7 mouse cellular contexts compared by ENCODE assay signal in genomic region chr11:88718050-88718765, GRCm38 (mm10). TPM values are rescaled to one million over a fixed set of nuclear protein-coding genes. Genes with fewer than 3 reads are reported as not detected.
DNase-seq lines count a peak whose midpoint lies in the region; ATAC-seq lines count a peak whose summit lies in the region.

TSS of gene Msi2 (minus strand) at chr11:88718513.

- no peaks in the 10 kb centered on the region for H3K36me3 ChIP-seq in intestine, embryonic 15.5 days
- H3K36me3 ChIP-seq in midbrain, embryonic 11.5 days (ENCODE audit: control insufficient read depth, insufficient read depth, low read length) = no peaks in the 10 kb centered on the region

- H3K27ac ChIP-seq in intestine, embryonic 15.5 days = peak within 1 kb of the TSS; percentile 87
- H3K27ac ChIP-seq in midbrain, embryonic 11.5 days (ENCODE audit: low read depth, low read length) = peak within 1 kb of the TSS; percentile 92

- no peaks in the 10 kb centered on the region for H3K27me3 ChIP-seq in intestine, embryonic 15.5 days (replicated peaks)
- no peaks in the 10 kb centered on the region for H3K27me3 ChIP-seq in midbrain, embryonic 11.5 days (ENCODE audit: control insufficient read depth, insufficient read depth, low read length)

- peak within 1 kb of the TSS; percentile 97 for H3K9ac ChIP-seq in intestine, embryonic 15.5 days
- H3K9ac ChIP-seq in midbrain, embryonic 11.5 days (ENCODE audit: low read length) = peak within 1 kb of the TSS; percentile 100

- peak; percentile 88 to 90 for DNase-seq in adrenal gland, adult 18-20 months (ENCODE audit: low spot score in 2 of 2)
- peak; percentile 97 for DNase-seq in embryo, embryonic 11 days
- DNase-seq in gastrocnemius, postnatal 25 days = peak; percentile 92
- DNase-seq in left cerebral cortex, postnatal 36 days (ENCODE audit: low spot score in 2 of 2) = peak; percentile 85 to 87
- DNase-seq in midbrain, embryonic 11.5 days (ENCODE audit: low spot score, missing footprints) = peak; percentile 99
- peak; percentile 95 for DNase-seq in skeletal muscle tissue, adult 2 months (ENCODE audit: low read depth, low spot score)

- peak; percentile 89 for ATAC-seq in intestine, embryonic 15.5 days
- peak; percentile 88 for ATAC-seq in midbrain, embryonic 11.5 days (ENCODE audit: low FRiP score)

- peak within 1 kb of the TSS; percentile 93 for H3K4me2 ChIP-seq in intestine, embryonic 15.5 days (replicated peaks)
- peak within 1 kb of the TSS; percentile 70 for H3K4me2 ChIP-seq in midbrain, embryonic 11.5 days

- intact Hi-C loops in left cerebral cortex, postnatal 36 days (cut with DNase I) = loop anchor here (5.0 kb wide), 1 partner anchor 96 kb away; no protein-coding TSS in a partner anchor

- under 1% methylated on average over 49 of the region's 84 CpGs for WGBS in intestine, embryonic 15.5 days
- under 1% methylated on average over 48 of the region's 84 CpGs for whole genome bisulfite sequencing in midbrain, embryonic 11.5 days

- H3K9me3 ChIP-seq in intestine, embryonic 15.5 days = no peaks in the 10 kb centered on the region
- no peaks in the 10 kb centered on the region for H3K9me3 ChIP-seq in midbrain, embryonic 11.5 days (ENCODE audit: control insufficient read depth, low read length)

- peaks cover 38% of the 10 kb centered on the region for H3K4me1 ChIP-seq in intestine, embryonic 15.5 days (replicated peaks)
- H3K4me1 ChIP-seq in midbrain, embryonic 11.5 days (ENCODE audit: control insufficient read depth, insufficient read depth, low read length) = peaks cover 50% of the 10 kb centered on the region

- H3K4me3 ChIP-seq in intestine, embryonic 15.5 days (replicated peaks) = peak within 1 kb of the TSS; percentile 96
- H3K4me3 ChIP-seq in midbrain, embryonic 11.5 days (ENCODE audit: low read depth, low read length) = peak within 1 kb of the TSS; percentile 98

RNA-seq across cellular contexts. Expression of gene Msi2, which starts in this region (rescaled TPM):
- 100 to 1,000 TPM; 196 to 204 TPM for total RNA-seq in adrenal gland, adult 18-20 months (2021)
- total RNA-seq in gastrocnemius, postnatal 25 days (2021) = 100 to 1,000 TPM; 158 TPM
- polyA plus RNA-seq in intestine, embryonic 15.5 days (2015; fragmentation: Nextera tagmentation; extraction: Ambion mirVana) = 10.9 and 11.1 TPM in 2 replicates
- 100 to 1,000 TPM; 117 to 132 TPM for total RNA-seq in left cerebral cortex, postnatal 36 days (2021)
- 25.7 and 27.0 TPM in 2 replicates for polyA plus RNA-seq in midbrain, embryonic 11.5 days (2014; fragmentation: Nextera tagmentation; extraction: Ambion mirVana)

Comparison
In these comparisons a context has a peak if more than half of its experiments do, and no peak if none do; other contexts are left out.
1. Peak in every context shown above with its lines: DNase-seq, ATAC-seq, H3K4me3 ChIP-seq and H3K27ac ChIP-seq.